Mouse (Mus musculus) adipocyte (in vitro differentiated cells): Measurements from ENCODE around the gene Hint2.

ENCODE experiments used
- DNase-seq: peaks from one replicate; pipeline ENCODE4 v3.0.0-alpha.2; 2016; ENCODE audit warnings: low spot score

The Hint2 gene

DNA sequence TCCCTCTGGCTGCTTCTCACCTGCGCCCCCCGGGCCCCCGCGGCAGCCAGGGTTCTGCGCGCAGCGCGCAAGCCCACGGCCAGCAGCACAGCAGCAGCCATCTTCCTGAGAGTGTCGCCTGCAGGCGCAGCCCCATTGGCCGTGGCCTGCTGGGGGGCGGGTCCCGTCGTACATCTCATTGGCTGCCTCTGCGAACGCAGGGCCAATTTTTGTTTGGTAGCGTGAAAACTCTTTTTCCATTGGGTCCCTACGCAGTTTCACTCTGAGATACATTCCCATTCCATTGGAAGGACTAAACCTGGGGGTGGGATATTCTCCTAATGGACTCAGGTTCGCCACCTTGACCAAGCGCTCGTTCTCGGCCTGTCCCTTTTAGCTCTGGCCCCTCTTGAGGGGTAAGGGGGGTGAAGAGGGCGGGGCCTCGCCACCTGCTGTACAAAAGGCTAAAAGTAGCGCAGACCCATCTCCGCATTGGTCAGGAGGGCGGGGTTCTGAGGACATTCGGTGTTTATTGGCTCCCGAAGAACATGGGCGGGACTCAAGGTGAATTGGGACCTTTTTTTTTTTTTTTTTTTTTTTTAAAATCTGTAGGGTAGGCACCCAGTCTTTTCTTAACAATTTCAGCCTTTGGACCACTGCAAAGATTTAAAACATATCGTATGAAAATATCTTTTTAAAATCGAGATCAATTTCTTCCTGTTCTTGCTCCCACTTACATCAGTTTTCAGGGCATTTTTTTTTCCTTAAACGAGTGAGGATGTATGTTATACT is at the start of gene Hint2:
TSS of gene Hint2 (minus strand) at position 128 of the 771 bp plus-strand sequence.
- peak; percentile 96 for DNase-seq

GRCm38 (mm10) chr4:43705991-43706390 is 49.7 kb upstream of the Hint2 start:
- DNase-seq, result no peak

DNA sequence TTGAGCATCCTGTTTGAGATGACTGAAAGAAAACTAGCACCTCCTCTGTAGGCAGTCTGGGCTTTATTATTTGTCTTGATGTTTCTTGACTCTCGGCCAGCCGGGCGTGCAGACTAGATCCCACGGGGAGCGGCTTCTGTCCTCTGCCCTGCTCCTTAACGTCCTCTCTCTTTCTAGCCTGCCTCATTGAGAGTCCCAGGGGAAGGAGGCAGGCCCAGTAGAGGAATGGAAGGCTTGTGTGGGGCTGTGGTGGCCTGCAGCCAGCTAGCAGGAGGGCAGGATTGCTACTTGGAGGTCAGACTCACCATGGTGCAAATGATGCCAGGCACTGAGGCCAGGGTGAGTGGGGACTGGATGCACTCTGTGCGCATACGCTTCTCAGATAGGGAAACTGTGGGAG is 47.6 kb upstream of the Hint2 start:
- DNase-seq, result peak; percentile 16

DNA sequence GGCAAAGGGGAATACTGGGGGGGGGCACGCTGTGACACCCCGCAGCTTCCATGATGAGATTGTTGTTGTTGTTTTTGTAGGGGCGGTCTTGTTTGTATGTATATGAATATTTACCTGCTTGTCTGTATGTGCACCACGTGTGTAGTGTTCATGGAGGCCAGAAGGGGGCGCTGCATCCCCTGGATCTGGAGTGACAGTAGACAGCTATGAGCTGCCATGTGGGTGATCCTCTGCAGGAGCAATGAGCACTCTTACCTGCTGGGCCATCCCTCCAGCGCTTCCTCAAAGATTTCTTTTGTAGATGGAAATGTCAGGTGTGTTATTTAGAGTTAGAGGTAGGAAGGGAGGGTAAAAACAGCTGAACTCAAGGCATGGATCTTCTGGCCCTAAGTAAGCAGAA is 47.2 kb upstream of the Hint2 start:
- no peak for DNase-seq

GRCm38 (mm10) chr4:43700707-43701106 is 44.4 kb upstream of the Hint2 start, which contains the start of gene Olfr70:
Gene Olfr70, minus strand, starts transcription at chr4:43700807.
- no peak for DNase-seq

DNA sequence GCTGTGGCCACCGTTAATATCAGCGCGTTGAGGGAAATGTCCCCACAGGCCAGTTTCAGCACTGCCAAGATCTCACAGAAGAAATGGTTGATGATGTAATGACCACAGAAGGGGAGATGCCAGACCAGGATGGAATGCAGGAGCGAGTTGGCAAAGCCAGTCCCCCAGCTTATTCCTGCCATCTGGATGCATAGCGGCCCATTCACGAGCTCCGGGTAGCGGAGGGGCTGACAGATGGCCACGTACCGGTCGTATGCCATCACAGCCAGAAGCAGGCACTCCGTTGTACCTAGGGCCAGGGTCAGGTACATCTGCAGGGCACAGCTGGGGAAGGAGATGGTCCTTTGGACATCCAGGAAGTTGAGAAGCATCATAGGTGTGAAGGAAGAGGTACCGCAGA is 40.3 kb upstream of the Hint2 start:
- DNase-seq, result no peak

- DNase-seq, result peak; percentile 18
Measured at GRCm38 (mm10) chr4:43695249-43695671, 39.0 kb upstream of the Hint2 start.

DNA sequence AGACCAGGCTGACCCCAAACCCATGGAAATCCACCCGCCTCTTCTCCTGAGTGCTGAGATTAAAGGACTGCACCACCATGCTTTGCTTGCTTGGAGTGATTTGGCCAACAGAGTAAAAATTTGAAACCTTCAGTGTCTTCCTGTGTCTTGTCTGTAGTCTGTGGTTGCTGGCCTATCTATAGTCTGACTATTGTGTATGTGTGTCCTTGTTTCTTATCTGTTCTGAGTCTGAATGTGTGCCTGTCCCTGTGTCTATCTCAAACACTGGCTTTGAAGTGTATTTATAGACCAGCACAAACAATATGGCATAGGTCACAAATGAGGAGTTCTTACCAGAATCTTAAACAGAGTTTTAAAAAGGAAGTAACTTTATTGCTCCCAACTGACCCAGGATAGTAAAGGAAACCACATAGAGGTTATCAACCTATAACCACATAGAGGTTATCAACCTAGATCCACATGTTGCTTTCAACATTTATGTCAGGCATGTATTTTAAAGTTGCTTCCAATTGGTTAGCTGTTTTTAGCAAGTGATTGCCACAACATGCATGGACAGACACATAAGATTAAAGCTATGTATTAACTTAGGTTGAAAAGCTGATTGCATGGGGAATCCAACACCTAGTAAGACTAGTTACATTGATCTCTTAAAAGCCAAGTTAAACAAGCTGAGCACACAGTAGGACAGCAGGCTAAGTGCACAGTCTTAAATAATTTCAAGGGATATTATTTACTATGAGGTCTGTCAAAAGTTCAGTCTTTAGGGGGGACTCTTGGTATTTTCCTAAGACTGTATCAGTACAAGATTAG is 38.4 kb upstream of the Hint2 start:
- DNase-seq, result no peak

- peak; percentile 22 for DNase-seq
Measured at GRCm38 (mm10) chr4:43693806-43694241, 37.6 kb upstream of the Hint2 start.

- no peak for DNase-seq
Measured at GRCm38 (mm10) chr4:43691026-43691425, 34.8 kb upstream of the Hint2 start.

- DNase-seq, result no peak
Measured at GRCm38 (mm10) chr4:43690021-43690420, 33.8 kb upstream of the Hint2 start.

GRCm38 (mm10) chr4:43679416-43680043 is 23.3 kb upstream of the Hint2 start:
- peak; percentile 79 for DNase-seq

GRCm38 (mm10) chr4:43678541-43678940 is 22.3 kb upstream of the Hint2 start:
- DNase-seq, result no peak

DNA sequence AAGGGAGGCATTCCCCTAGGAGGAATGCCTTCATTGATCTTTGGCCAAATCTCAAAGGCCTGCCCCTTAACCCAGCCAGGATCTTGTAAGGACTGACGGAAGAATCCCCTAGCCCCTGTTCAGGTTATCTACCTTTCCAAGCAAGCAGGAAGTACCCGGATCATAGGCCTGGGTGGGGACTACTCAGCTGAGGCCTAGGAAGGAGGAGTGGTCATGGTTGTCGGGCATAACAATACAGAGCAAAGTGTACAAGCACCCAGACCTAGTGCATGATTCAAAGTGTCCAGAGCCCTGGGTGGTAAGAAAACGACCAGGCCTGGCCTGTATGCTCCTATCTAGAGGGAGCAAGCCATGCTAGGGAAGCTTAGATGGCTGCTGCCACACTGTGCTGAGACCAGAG is 19.3 kb upstream of the Hint2 start:
- DNase-seq, result no peak

DNA sequence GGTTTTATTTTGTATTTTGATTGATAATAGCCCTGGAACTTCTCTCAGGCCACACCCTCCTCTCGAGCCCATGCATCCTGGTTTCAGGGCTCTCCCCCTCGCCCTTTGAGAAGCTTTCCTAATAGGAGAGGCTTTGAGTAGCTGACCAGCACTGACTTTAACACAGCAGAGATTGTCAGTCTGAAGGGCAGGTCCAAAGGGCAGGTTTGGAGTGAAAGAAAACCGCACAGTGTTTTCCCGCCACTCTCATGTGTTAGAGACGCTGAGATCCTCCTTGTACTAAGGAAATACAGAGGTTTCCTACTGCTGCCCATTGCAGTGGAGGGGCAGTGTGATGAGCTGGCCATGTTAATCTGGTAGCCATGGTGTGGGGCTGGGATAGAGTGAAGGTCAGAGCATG is 18.7 kb upstream of the Hint2 start:
- DNase-seq, result no peak

DNA sequence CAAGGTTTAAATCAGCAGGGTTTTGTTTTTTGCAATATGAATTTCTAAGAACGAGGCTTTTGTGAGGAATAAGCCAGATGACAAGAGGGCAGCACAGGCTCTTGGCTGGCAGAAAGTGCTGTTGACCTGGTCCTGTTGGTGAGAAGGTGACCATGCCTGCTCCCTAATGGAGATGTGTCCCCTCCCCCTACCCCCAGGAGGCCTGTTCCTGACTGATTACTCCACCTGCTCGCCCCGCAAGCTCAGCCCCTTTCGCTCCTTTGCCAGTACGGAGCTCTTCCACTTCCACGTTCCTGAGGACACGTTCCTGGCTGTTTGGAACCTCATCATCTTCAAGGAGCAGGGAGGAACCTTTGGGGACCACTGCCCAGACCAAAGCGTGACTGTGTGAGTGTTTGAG is 17.4 kb upstream of the Hint2 start:
- DNase-seq, result no peak

DNA sequence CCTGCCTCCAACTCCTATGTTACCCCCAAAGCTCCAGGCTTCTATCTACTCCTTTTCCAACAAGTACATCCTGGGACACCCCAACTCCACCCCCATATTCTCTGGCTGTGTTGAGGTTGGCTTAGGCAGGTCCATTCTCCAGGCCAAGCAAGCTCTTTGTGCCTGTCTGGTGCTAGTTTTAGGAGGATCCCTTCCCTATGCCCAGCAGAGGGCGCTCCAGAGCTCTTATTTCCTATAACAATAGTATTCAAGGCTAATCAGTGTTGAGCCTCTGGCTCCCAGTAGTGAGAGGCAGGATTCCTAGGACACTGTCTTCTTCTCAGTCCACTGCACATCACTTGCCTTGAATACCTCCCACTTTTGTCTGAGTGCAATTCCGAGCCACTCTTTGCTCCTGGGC is 15.8 kb upstream of the Hint2 start:
- DNase-seq, result peak; percentile 96

DNA sequence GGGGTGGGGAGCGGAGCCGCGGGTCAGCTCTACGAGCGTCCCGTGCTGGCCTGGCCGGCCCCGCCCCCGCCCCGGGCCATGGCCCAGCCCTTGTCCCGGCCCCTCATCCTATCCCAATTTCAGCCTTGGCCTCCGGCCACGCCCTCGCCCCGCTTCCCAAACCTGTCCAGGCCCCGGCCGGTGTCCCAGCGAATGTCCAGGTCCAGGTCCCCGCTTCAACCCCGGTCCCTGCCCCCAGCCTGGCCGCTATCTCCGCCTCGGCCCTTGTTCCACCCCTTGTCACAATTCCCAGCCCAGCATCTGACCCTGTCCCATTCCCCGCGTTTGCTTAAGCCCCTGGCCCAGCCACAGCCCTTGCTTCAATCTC is 13.1 kb upstream of the Hint2 start:
- DNase-seq, result no peak

GRCm38 (mm10) chr4:43668782-43669427 is 12.6 kb upstream of the Hint2 start, which contains the start of the genes Tmem8b and Fam221b:
Gene Tmem8b, plus strand, starts transcription at chr4:43668971.
Gene Fam221b, minus strand, starts transcription at chr4:43669145.
- peak; percentile 80 for DNase-seq

GRCm38 (mm10) chr4:43666412-43666811 is 10.1 kb upstream of the Hint2 start:
- DNase-seq, result peak; percentile 21

GRCm38 (mm10) chr4:43657146-43657545 is 880 bp upstream of the Hint2 start:
- no peak for DNase-seq
